Mouse (Mus musculus) brain, embryonic 18.5 days (tissue): Measurements from ENCODE around the gene Dcun1d4.

Experiments
- DNase-seq: peaks from one replicate; pipeline ENCODE4 v3.0.0-alpha.2; 2012; ENCODE audit warnings: low read depth, low spot score

Gene Dcun1d4

GRCm38 (mm10) chr5:73587119-73587518 is 106.3 kb downstream of the Dcun1d4 start:
- DNase-seq: no peak

- no peak for DNase-seq
Measured at GRCm38 (mm10) chr5:73598943-73599695, 118.3 kb downstream of the Dcun1d4 start.

- no peak for DNase-seq
Measured at GRCm38 (mm10) chr5:73599991-73600390, 119.2 kb downstream of the Dcun1d4 start.

- DNase-seq: no peak
Measured at GRCm38 (mm10) chr5:73601361-73601763, 120.6 kb downstream of the Dcun1d4 start.

- DNase-seq: no peak
Measured at GRCm38 (mm10) chr5:73602865-73603264, 122.1 kb downstream of the Dcun1d4 start.

- DNase-seq: no peak
Measured at GRCm38 (mm10) chr5:73604542-73604941, 123.7 kb downstream of the Dcun1d4 start.

GRCm38 (mm10) chr5:73604964-73605363 is 124.2 kb downstream of the Dcun1d4 start:
- no peak for DNase-seq
